Mouse (Mus musculus) adrenal gland, postnatal 10 days (tissue): ENCODE results near the gene Scgb1b2. TPM values are rescaled to one million over a fixed set of nuclear protein-coding genes. Genes with fewer than 3 reads are reported as not detected.

ENCODE experiments used
- DNase-seq: peaks from one replicate; pipeline ENCODE4 v3.0.0; 2021; ENCODE audit warnings: mixed read lengths
- long read RNA-seq, 2 experiments: library from polyadenylated mRNA; stranded (forward); transcript quantifications; one replicate each; pipeline ENCODE4 v2.0.0; 2021
- total RNA-seq, 2 experiments: library from RNA; stranded (reverse); gene quantifications; 2 replicates each; pipeline ENCODE4 v1.2.3; 2021

Scgb1b2 gene
- total RNA-seq: not detected
- long read RNA-seq, experiment 1: 0 reads
- long read RNA-seq, experiment 2: 0 reads

- DNase-seq: no peak
These were observed at the start of gene Scgb1b2 for GRCm38 (mm10) chr7:31291721-31292120. Gene Scgb1b2, minus strand, starts transcription at chr7:31291821.

GRCm38 (mm10) chr7:31290208-31290607 lies 1.4 kb downstream of the Scgb1b2 start, which contains the start of gene Scgb2b2:
Gene Scgb2b2, plus strand, starts transcription at chr7:31290508.
- DNase-seq: no peak

Other genes with a start within 250 kb of the Scgb1b2 start
- gene Fxyd5, start 249.3 kb downstream of the Scgb1b2 start, total RNA-seq: 10 to 100 TPM; 39.1 to 42.0 TPM
- 10 to 100 TPM in 1 of 2 experiments, 1 to 10 TPM in 1; 7.5 to 18.2 TPM for gene Fxyd7, start 240.4 kb downstream of the Scgb1b2 start, total RNA-seq
- 100 to 1,000 TPM; 353 to 358 TPM for gene Fxyd1, start 234.6 kb downstream of the Scgb1b2 start, total RNA-seq
- 1 to 10 TPM; 6.1 to 7.0 TPM for gene Lgi4, start 232.5 kb downstream of the Scgb1b2 start, total RNA-seq
- 1 to 10 TPM; 4.0 to 5.6 TPM for gene Fxyd3, start 215.1 kb downstream of the Scgb1b2 start, total RNA-seq
- 10 to 100 TPM; 25.1 to 65.2 TPM for gene Hpn, start 176.5 kb downstream of the Scgb1b2 start, total RNA-seq
- gene Scn1b, start 164.8 kb downstream of the Scgb1b2 start, total RNA-seq: 10 to 100 TPM; 15.7 to 39.2 TPM
- 10 to 100 TPM; 39.4 to 60.0 TPM for gene Gramd1a, start 135.9 kb downstream of the Scgb1b2 start, total RNA-seq
- not detected for gene Scgb2b2, start 1.3 kb downstream of the Scgb1b2 start, total RNA-seq
- not detected for gene Scgb2b3, start 70.3 kb upstream of the Scgb1b2 start, total RNA-seq
- not detected for gene Scgb1b3, start 83.8 kb upstream of the Scgb1b2 start, total RNA-seq